Mouse (Mus musculus) cerebellum, adult 18-20 months (tissue): ENCODE data around the gene Nova2.

Source experiments
- DNase-seq, 2 experiments: peaks; one replicate each; pipeline ENCODE4 v3.0.0; 2021

Nova2 gene

GRCm38 (mm10) chr7:18924321-18924720 is 1.4 kb upstream of the Nova2 start:
- no peak for DNase-seq

DNA sequence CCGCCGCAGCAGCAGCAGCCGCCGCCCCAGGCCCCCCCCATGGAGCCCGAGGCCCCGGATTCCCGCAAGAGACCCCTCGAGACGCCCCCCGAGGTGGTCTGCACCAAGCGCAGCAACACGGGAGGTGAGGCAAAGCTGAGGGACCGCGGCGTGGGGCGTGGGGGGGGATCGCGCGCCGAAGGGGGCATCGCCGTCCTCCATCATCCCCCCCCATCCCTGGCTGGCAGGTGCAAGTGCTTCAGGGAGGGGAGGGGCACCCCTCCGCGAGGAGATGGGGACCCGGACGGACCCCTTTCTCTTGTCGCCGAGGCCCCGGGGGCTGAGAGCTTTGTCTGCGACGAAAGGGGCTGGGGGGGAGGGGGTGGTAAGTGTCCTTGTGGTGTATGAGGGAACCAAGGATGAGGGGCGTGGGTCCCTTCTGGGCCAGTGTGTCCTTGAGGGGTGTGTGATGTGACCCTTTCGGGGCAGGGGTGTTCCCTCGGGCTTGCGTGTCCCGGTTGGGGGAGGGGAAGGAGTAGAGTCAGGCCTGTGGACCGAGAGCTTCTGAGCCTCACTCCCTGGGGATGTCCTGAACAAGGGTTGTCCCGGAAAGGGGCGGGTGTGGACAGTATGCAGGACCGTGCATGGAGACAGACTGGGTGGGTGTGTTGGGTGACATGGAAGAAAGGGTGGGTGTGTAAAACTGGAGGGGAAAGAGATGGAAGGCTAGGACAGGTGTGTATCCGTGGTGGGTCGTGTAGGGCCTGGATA is 528 bp downstream of the Nova2 start:
- peak; percentile 48 to 56 for DNase-seq

- DNase-seq, result no peak
Measured at GRCm38 (mm10) chr7:18926911-18927310, 1.2 kb downstream of the Nova2 start.

- no peak for DNase-seq
Measured at GRCm38 (mm10) chr7:18927759-18928158, 2.1 kb downstream of the Nova2 start.

DNA sequence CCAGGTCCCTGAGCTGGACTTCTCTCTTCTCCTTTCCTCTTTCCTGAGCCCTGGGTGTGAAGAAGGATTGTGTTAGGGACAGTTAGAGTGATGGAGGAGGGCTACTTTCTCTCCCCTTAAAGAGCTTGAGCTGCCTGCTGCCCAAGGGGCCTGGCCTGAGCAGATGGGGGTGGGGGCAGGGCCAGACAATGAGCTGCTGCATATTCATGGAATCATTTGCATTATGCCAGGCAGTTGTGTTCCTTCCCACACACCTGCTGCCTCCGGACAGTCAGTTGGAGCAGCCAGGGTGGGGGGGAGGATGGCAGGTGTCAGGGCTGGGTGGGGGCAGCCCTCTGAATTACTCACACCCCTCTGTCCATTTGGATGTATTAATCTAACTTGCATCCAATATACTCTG is 16.7 kb downstream of the Nova2 start:
- DNase-seq, result no peak

DNA sequence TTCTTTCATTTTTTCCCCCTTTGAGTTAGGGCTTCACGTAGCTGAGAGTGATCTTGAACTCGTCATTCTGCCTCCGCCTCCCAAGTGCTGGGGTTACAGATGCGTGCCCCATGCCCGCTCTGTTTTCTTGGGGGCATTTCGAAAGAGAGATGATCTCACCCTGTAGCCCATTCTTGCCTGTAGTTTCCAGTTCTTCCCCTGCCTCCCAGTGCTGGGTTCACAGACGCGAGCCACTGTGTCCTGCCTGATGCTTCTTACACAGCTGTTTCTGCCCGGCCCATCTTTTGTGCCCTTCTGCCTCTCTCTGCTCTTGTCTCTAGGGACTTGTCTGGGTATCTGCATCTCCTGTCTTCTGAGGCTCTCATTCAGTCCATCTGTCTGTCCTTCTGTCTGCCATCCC is 17.1 kb downstream of the Nova2 start:
- DNase-seq, result no peak

- no peak for DNase-seq
Measured at GRCm38 (mm10) chr7:18948151-18948550, 22.5 kb downstream of the Nova2 start.

GRCm38 (mm10) chr7:18949781-18950522 is 24.3 kb downstream of the Nova2 start:
- DNase-seq, result no peak

DNA sequence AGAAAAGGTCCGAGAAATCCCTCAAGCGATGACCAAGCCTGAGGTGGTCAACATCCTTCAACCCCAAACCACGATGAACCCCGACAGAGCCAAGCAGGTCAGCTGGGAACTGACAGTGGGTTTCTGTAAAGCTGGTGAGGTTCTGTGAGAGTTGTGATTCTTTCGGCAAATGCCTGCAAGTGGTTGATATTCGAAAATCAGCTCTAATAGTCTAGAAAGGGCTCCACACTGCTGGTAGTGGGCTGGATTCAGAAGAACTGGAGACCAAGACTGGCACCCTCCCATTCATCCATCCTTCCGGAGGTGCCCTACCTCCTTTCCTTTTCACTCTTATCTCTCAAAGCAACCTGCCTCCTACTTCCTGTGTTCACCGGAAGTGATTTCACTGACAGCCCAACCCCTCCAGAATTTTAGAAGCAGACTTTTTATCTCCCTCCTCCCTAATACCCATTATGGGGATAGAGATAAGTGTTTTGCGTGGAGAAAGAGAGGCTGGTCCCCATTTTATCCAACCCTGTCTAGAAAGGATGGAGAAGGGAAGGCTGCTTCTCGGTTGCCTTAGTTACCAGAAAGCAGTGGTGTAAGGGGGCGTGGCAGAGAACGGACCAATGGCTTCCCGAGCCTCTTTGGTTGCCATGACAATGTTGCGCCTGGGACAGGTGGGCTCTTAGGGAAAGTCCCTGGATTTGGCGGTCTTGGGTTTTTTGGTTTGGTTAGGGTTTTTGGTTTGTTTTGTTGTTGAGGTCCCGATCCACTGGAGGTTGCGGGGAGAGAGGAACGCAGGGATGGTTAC is 25.0 kb downstream of the Nova2 start:
- no peak for DNase-seq

DNA sequence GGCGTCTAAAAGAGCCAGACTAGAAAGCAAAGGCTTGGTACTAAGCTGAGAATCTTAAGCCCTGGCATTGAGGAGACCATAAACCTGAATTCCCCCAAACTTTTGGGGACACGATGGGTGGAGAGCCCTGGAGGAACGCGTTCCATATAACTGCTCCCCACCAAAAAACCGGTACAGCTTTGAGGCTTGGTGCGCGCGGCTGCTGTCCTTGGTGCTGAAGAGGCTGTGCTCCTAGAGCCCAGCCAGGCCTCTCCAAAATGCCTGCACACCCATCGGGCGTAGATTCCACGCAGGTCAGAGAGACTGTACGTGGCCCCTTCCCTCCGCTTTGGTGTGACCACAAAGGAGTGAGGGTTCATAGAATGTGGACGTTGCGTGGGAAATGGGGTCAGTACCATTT is 25.7 kb downstream of the Nova2 start:
- no peak for DNase-seq

- peak; percentile 71 to 82 for DNase-seq
Measured at GRCm38 (mm10) chr7:18957569-18958383, 32.1 kb downstream of the Nova2 start.

- DNase-seq, result peak in 1 of 2 experiments; percentile 53
Measured at GRCm38 (mm10) chr7:18958384-18958766, 32.7 kb downstream of the Nova2 start.

DNA sequence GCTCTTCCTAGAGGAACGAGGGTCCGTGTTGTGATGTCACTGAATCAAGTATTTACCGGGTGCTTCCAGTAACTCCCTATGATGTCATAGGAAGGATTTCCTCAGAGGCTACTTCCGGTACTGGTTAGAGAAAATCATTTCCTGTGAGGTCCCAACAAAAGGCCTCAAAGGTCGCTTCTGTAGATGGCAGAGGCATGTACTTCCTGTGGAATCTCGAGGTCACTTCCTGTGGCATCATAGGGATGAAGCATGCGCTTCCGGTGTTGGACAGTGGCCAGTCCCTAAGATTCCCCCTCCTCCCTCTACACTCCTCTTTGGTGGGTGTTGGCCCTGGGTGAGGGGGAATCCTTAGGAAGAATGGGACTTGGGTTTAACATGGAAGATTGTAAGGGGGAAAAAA is 33.8 kb downstream of the Nova2 start:
- no peak for DNase-seq

- no peak for DNase-seq
Measured at GRCm38 (mm10) chr7:18962171-18962792, 36.6 kb downstream of the Nova2 start.

GRCm38 (mm10) chr7:18962795-18963194 is 37.1 kb downstream of the Nova2 start:
- no peak for DNase-seq

GRCm38 (mm10) chr7:18963294-18963843 is 37.7 kb downstream of the Nova2 start:
- no peak for DNase-seq

DNA sequence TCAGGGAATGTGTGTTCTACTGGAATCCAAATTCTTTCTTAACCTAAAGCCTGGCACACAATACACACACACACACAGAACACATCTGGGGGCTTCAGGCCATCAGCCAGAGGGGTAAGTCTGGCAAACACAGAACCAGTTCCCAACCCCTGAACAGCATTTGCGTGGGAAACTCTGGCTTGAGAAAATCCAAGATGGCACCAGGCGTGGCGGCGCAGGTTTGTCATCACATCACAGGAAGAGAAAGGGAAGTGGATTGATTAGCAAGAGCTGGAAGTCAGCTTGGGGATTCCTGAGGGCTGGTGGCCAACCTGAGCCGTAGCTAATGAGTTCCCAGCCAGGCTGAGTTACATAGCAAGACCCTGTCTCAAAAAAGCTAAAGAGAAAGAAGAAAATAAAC is 39.6 kb downstream of the Nova2 start:
- no peak for DNase-seq

DNA sequence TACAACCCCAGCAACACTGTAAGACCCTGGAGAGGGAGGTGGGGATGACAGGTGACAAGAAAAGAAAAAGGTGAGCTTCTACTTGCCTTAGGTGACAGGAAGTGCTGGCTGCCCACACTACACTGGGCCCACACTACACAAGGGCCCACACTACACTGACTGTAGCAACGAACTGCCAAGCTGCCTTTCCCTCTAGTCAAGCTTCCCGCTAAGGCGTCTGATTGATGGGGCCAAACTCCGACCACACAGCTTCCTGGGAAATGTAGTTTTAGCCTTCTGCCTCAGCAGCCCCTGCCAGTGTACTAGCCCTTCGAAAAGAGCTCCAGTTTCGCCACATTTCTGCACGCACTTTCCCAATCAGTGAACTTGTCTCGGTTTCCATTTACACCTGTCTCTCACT is 41.9 kb downstream of the Nova2 start:
- no peak for DNase-seq

DNA sequence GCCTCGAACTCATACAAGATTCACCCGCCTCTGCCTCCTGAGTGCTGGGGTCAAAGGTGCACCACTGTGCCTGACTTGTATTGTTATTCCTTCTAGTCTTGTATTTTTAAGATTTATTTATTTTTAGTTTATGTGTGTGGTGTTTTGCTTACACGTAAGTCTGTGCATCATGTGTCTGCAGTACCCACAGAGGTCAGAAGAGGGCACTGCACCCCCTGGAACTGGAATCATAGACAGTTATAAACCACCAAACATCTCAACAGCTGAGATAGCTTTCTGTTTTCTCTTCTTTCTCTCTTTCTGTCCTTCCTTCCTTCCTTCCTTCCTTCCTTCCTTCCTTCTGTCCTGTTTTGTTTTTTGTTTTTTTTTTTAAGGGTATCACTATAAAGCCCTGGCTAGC is 45.3 kb downstream of the Nova2 start:
- no peak for DNase-seq

DNA sequence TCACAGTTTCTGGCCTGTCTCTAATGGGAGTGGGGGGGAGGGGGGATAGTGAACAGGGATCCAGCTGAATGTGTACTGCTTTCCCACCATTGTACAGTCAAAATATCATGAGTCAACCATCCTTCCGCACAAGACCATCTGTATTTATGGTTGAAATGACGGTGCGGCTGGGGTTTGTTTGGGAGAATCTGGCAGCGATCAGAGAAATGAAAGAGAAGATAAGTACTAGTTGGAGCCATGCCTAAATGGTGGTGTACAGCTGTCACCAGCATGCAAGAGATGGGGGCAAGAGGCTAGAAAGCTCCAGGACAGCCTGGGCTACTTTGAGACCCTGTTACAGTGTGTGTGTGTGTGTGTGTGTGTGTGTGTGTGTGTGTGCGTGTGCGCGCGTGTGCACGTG is 52.7 kb downstream of the Nova2 start:
- no peak for DNase-seq

DNA sequence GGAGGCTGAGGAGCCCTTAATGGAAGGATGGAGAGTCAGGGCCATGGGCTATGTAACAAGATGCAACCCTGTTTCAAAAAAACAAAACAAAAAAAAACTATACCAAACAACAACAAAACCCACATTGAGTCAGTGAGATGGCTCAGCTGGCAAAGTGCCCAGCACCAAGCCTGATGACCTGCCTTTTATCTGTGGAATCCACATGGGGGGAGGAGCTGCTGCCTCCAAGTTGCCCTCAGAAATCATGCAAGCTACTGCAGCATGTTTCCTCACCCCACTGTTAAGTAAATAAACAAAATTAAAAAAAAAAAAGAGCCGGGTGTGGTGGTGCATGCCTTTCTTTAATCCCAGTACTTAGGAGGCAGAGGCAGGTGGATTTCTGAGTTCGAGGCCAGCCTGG is 60.8 kb downstream of the Nova2 start:
- DNase-seq, result no peak

- no peak for DNase-seq
Measured at GRCm38 (mm10) chr7:18987100-18987499, 61.4 kb downstream of the Nova2 start, which contains the start of gene Nanos2. Gene Nanos2, plus strand, starts transcription at chr7:18987400.
